Mouse (Mus musculus) lung, postnatal 14 days (tissue): ENCODE data around the gene Sdhd.

Source experiments
- DNase-seq: peaks from one replicate; pipeline ENCODE4 v3.0.0; 2021

Gene Sdhd

DNA sequence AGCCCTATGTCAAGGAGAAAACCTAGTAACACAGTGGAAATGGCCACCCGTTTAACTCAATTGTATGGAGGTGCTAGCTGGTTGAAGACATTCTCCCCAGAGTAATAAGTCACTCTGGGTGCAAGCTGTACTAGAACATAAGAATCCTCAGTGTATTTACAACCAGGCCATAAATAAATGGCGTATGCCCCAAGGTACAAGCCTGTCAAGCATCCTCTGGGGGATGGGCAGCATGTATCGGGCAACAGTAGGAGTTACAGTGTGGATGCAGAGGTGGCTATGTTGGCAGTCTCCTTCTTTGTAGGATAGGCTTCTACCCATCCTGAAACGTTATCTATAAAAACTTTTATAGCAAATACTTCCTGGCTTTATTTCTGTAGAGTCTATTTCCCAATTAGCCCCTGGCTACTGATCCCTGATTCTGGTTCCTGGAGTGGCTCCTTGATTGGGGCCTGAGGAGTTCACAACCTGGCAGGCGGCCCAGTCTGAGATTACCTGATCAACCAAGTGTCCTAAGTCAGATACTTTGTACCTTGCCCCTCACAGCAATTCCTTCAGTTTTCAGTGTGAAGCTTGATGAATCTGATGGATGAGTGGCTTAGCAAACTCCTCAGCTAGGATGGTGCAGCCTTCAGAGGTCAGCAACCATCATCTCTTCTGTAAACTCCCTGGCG, 18.3 kb downstream of the Sdhd start:
- no peak for DNase-seq

DNA sequence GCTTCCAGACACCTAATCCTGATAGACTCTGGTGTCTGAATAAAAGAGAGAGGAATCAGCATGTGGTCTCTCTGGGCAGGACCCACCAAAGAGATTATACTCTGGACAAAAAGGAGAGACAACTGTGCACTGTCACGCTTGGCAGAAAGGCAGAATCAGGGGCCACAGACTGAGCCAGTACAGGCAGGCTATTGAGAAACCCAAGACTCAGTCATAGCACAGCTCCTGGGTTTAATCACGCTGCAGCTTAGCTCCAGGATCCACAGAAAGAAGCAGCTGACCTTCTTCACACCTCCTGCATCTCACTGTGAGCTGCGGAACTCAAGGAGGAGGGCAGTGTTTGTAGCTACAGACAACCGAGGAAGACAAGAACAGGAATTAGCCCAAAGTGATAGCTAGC, 23.2 kb downstream of the Sdhd start:
- no peak for DNase-seq

DNA sequence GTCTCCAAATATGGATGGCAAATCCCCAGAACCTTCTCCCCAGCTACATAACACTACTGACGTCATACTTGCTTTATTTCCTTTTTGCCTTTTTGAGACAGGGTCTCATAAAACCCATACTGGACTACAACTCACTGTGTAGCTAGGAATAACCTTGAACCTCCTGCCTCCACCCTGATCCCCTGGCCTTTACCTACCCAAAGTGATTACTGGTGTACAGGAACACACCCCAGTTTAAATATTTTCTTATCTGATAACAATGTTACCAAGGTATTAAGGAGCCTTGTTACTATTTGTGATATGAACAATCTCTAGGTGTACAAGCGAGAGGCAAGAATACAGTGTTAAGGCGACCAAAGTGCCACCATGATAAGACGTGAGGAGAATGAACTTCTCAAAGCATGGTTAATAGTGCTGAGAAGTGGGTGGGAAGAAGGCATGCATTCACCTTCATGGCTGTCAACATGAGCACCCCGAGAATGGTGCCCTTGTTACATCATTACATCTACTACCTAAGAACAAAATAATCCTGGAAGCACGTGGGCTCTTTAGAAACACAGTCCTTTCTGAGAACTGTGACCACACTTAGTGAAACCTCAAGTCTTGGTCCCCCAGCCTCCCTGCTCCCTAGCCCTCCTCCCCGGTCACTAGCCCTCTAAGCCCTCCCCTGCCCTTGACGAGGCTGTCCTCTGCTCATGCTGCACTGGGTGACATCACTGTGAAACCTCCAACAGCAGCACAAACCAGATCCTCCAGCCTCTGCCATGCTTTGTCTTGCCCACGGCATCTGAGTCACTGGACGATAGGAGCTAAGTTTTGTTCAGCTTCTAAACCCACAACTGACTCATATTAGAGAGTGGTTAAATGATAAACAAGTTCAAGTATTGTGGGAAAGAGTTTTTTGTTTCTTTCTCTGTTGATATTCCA, 33.8 kb downstream of the Sdhd start:
- no peak for DNase-seq

DNA sequence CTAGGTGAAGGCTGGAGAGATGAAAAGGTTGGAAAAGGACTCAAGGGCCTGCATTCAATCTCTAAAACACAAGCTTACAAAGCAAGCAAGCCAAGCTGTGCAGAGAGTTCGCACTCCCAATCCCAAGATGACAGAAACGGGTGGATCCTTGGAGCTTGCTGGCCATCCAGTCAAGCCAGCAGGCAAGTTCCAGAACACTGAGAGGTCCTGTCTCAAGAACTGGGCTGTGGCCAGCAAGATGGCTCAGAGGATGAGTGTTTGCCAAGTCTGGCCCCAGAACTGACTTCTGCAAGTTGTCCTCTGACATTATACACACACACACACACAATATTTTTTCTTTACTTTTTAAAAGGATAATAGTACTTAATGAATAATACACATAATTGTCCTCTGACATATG, 35.7 kb downstream of the Sdhd start:
- no peak for DNase-seq

DNA sequence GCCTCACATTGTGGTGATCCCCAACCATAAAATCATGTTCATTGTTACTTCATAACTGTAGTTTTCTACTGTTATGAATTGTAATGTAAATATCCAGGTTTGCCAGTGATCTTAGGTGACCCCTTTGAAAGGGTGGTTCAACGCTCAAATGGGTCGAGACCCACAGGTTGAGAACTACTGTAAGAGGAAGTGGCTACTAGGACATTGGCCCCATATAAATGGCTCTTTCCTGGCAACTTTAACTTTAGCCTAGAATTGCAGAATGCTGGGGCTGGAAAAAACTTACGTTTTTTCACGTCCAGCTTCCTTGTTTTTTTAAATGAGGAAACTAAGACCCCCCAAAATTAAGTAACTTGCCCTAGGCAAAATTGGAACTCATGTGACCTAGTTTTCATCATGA, 36.2 kb downstream of the Sdhd start:
- DNase-seq: no peak

DNA sequence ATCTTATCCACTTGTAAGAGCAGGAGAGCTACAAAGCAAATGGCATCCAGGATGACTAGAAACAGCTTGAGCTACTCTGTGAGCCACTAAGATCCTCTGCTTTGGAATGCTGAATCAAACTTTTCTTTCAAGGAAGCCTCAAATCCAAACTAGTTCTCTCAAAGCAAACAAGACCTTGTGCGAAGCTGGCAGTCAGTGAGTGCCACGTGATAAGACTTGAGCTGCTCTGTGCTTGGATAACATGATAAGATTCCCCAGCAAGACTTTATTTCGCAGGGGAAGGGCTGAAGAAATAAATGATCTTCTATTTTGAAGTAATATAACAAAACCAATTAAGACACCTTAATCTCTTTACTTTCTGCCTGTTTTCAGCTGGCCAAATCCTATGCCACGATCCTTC, 37.7 kb downstream of the Sdhd start:
- no peak for DNase-seq

DNA sequence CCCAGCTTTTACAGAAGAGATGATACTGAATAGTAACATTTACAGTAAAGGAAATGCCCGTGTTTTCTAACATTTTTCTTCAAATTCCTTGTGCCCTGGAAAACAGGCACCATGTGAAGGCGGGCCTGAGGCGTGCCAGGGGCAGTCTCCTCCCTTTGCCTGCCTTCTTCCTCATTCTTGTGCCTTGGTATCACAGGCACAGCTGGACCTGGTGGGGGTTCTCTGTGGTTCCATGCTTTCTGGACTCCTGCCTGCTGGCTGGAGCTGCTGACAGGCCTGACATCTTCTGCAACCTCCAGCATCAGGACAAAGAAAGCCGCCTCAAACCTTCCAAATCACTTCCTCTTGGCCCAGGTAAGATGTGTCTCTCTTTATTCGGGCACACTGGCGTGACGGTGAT, 38.4 kb downstream of the Sdhd start:
- no peak for DNase-seq

DNA sequence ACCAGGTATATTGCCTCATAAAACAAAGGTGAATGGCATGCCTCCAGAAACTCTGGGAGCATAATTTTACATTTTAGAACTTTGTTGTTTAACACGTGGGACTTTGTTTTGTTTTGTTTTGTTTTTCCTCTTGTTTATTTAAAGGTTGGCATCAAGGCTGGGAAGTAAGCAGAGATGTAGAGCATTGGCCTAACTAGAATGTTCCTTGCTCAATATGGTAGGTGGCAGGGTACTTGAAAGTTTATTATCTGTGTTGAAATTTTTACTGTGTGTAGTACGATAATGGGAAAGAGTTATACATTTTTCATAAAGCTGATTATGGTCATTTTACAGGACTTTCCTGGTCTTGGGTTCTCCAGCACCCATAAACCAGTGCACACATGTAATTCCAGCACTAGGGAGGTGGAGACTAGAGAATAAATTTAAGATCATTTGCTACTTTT, 41.7 kb downstream of the Sdhd start:
- no peak for DNase-seq

DNA sequence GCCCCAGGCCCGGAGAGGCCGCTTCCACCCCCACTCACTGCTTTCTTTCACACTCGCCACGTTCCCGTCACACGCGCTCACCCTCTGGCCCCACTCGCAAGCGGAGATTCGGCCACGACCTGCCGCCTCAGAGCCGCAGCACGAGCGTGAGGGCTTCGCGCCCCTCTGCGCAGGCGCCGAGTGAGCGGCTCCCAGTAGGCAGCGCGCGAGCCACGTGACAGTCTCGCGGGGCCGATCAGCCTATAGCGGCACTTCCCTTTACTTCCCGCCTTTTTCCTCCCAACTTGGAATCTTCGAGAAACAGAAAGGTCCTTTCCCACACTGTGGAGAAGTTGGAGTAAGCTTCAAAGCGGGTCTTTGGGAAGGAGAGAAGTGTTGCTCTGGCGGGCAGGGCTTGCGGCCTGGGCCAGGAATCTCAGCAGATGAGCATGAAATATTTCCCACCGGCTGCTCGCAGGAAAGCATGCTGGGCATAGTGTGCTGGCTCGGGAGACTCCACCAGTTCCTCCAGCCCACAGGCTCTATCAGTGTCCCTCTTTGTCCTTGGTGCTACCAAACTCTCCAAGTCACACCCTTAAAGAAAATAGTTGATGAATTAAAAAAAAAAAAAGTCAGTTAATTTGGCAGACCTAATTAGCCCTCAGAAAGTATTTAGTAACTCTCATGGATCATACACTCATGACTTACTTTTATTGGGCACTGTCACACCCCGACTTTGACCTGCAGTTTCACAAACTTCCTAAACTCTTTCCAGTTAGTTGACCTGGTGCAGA, 42.3 kb downstream of the Sdhd start, which contains the start of gene Tex12:
Gene Tex12 (minus strand): TSS at position 181 of the 773 bp plus-strand sequence.
- DNase-seq: no peak

DNA sequence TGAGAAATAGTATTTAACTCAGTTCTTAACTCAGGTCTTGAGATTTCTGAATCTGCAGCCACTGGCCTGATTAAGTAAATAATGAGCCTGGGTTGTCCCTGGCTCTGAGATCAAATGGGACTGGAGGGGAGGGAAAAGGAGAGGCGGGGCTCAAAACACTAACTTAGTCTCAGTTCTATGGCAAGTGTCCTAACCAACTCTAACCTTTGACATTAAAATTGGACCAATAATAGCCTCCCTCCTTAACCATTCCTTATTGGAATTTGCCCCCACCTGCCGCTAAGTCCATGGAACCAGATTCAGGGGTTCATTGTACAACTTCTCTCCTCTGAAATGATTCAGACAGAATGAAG, 48.5 kb downstream of the Sdhd start, which contains the start of gene Bco2:
Gene Bco2 (minus strand): TSS at position 88 of the 353 bp plus-strand sequence.
- no peak for DNase-seq

DNA sequence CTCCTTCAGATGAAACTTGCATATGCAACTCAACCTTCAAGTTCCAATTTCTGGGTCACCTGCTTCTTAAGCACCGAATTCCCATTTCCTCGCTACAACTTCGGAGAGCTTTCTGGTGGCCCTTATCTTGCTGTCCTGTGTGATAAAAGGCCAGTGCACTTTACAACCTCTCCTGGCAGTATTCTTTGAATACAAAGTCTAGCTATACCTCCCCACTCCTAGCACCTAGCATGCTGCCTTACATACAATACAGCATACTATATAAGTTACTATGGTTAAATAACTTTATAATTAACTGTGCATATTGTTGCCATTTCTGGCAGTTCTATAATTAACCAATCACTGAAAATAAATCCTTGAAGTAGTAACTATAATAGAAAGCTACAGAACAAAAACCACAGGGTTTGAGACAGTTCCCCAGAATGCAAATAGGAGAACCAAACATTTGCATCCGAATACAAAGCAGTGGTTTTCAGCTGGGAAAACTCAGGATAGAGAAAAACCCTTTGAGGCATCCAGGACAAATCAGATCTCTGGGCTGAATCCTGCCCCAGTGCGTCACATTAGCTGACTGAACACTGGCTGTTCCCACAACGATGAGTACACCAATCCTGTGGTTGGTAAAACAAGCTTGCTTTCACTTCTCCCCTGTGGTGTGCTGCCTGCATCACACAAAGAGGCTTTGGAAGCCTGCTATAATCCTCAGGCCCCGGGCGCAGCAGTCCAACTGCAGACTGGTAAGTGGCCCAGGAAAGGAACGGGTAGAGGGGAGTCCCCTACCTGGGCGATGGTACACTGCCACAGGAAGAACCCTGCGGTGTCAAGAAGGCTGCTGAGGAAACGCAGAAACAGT, 49.1 kb downstream of the Sdhd start, which contains the start of gene Il18:
Gene Il18 (plus strand): TSS at position 587 of the 853 bp plus-strand sequence.
- DNase-seq: peak; percentile 19

DNA sequence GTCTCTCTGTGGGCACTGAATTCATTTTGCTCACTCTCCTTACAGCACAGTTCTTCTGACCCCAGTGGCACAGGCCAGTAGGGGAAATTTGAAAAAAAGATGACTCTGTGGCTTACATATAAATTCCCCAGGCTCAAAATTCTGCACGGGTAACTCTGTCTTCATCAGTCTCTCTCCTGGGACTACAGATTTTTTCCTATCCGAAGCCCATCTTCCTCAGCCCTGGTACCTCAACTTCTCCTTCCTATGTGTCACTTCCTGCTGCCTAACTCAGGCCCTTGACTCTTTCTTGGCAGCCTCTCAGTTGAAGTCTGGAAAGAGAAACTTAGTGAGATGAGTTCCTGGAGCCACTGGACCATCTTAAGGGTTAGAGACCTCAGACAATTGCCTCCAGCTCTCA, 50.1 kb downstream of the Sdhd start:
- DNase-seq: no peak

DNA sequence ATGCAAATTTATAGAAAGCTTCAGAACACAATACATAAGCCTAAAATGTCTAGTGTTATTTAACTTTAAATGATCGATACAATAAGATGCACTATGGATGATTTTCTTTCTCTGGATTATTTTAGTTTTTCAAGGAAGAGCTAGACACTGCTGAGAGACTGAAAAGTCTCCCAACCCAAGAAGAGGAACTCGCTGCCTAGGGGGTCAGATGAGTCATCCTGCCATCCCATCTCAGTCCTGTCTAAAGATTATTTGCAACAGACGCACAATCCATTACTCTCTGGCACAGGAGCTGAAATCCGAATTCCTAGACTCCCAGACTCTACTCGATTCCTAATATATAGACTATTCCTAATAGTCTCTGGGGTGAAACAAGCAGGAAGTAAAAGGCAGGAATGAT, 51.4 kb downstream of the Sdhd start:
- DNase-seq: no peak

DNA sequence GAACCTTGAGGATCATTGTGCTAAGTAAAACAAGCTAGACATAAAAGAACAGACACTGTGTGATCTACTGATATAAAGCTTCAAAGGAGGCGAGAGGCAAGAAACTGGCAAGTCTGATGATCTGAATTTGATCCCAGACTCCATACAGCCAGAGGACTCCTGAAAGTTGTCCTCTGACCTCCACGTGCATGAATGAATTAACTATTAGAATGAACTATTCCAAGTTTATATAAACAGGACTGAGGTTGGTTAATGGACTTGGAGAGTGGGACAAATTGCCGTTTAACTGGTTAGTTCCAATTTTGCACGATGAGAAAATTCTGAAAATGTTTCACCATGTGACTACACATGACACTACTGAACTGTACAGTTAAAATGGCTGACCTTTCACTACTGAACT, 54.7 kb downstream of the Sdhd start:
- no peak for DNase-seq

DNA sequence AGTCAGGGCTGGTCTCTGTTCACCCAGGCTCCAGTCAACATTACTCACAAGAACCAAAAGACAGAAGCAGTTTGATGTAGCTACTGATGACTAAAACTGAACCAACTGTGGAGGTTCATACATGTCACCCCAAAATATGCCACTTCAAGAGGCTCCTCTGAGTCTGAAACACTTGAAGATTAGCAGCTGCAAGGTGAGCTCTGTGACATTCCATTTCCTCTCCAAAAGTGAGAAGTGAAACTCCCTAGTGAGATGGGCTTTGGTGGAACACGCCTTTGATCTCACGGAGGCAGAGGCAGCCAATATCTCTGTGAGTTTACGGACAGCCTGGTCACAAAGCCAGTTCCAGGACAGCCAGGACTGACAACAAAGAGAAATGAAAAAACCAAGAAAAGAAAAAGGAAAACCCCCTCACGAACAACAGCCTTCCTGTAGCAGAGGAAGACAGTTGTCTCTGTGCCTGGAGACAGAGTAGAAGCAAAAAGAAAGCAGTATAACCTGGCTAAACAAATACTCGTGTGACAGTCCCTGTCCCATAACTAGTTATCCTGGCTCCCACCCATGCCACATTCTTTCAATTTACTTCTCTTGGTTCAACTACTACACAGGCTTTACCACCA, 55.6 kb downstream of the Sdhd start:
- DNase-seq: no peak
